Mouse (Mus musculus) CH12.LX (cell line): ENCODE data around the gene Taar6. TPM values are rescaled to one million over a fixed set of nuclear protein-coding genes. Genes with fewer than 3 reads are reported as not detected.
A peak's percentile ranks its signal among the peaks of the same experiment; 100 is the strongest.

ENCODE experiments used
- DNase-seq: peaks from one replicate; pipeline ENCODE4 v3.0.0-alpha.2; 2013; ENCODE audit errors: extremely low read depth
- H3K27ac ChIP-seq: 2 replicates; pipeline ENCODE4 v1.5.1; 2012; ENCODE audit warnings: low read depth, mild to moderate bottlenecking, control low read depth, moderate library complexity; ENCODE audit not compliant: insufficient read depth
- H3K27me3 ChIP-seq: replicated peaks from 2 replicates; pipeline ENCODE3; 2012; ENCODE audit warnings: inconsistent platforms
- H3K36me3 ChIP-seq, 2 experiments: replicated peaks in 1 of 2; 2 replicates each; pipeline versions ENCODE3 to v1.6.1; 2012; ENCODE audit warnings: inconsistent platforms in 1 of 2, low read length in 1 of 2, mild to moderate bottlenecking in 1 of 2, mixed read lengths in 1 of 2, moderate library complexity in 1 of 2; ENCODE audit not compliant: control insufficient read depth in 1 of 2, insufficient read depth in 1 of 2
- H3K4me1 ChIP-seq, 2 experiments: 2 replicates each; pipeline ENCODE4 v1.6.1; 2012; ENCODE audit warnings: inconsistent platforms in 1 of 2, moderate library complexity in 1 of 2; ENCODE audit not compliant: insufficient read depth in 2 of 2, control insufficient read depth in 1 of 2
- H3K4me2 ChIP-seq: 2 replicates; pipeline ENCODE4 v1.6.1; 2012; ENCODE audit warnings: low read depth, mild to moderate bottlenecking, control low read depth; ENCODE audit not compliant: poor library complexity, insufficient read depth, severe bottlenecking
- H3K4me3 ChIP-seq, 3 experiments: fragments of 150-350 bp in 1 of 3; sonication (generic) in 1 of 3; replicated peaks in 1 of 3; 2 replicates each; pipeline versions ENCODE3 to v1.5.1; 2011 to 2012; ENCODE audit warnings: low read depth in 2 of 3, low read length in 2 of 3, mild to moderate bottlenecking in 2 of 3, moderate library complexity in 2 of 3, control low read depth in 1 of 3, improper control_type of control experiment in 1 of 3, inconsistent platforms in 1 of 3, mixed read lengths in 1 of 3; ENCODE audit not compliant: poor library complexity in 1 of 3
- H3K79me2 ChIP-seq: replicated peaks from 2 replicates; pipeline ENCODE4 v1.6.1; 2012; ENCODE audit warnings: mild to moderate bottlenecking, moderate library complexity; ENCODE audit not compliant: control insufficient read depth, poor library complexity, insufficient read depth, severe bottlenecking; ENCODE audit errors: extremely low read depth
- H3K9ac ChIP-seq: 2 replicates; pipeline ENCODE4 v1.6.1; 2012; ENCODE audit warnings: low read depth, mild to moderate bottlenecking, control low read depth, moderate library complexity; ENCODE audit not compliant: insufficient read depth
- H3K9me3 ChIP-seq: replicated peaks from 2 replicates; pipeline ENCODE3; 2012; ENCODE audit warnings: low read length, inconsistent platforms, mixed read lengths
- CHD1 ChIP-seq: IDR thresholded peaks from 2 replicates; pipeline ENCODE4 v1.6.1; 2012; ENCODE audit warnings: low read depth, low read length, improper control_type of control experiment, inconsistent platforms
- CHD2 ChIP-seq: IDR thresholded peaks from 2 replicates; pipeline ENCODE4 v1.6.1; 2011; ENCODE audit warnings: low read length, improper control_type of control experiment
- ELF1 ChIP-seq: IDR thresholded peaks from 2 replicates; pipeline ENCODE4 v1.6.1; 2014; ENCODE audit warnings: low read depth, mild to moderate bottlenecking, inconsistent platforms, low read length, improper control_type of control experiment
- EP300 ChIP-seq: IDR thresholded peaks from 2 replicates; pipeline ENCODE4 v1.6.1; 2011; ENCODE audit warnings: low read length, improper control_type of control experiment
- GABPA ChIP-seq: IDR thresholded peaks from 2 replicates; pipeline ENCODE4 v1.6.1; 2012; ENCODE audit warnings: low read depth, low read length, improper control_type of control experiment, inconsistent platforms; ENCODE audit not compliant: insufficient replicate concordance
- HCFC1 ChIP-seq: IDR thresholded peaks from 2 replicates; pipeline ENCODE4 v1.6.1; 2012; ENCODE audit warnings: low read depth, mild to moderate bottlenecking, inconsistent platforms, low read length, improper control_type of control experiment
- IRF4 ChIP-seq: IDR thresholded peaks from 2 replicates; pipeline ENCODE4 v1.6.1; 2014; ENCODE audit warnings: low read depth, mild to moderate bottlenecking, inconsistent platforms, low read length, improper control_type of control experiment
- MYC ChIP-seq: IDR thresholded peaks from 2 replicates; pipeline ENCODE4 v1.6.1; 2011; ENCODE audit warnings: low read depth, mild to moderate bottlenecking, improper control_type of control experiment, low read length
- POLR2AphosphoS2 ChIP-seq: IDR thresholded peaks from 2 replicates; pipeline ENCODE4 v1.6.1; 2011; ENCODE audit warnings: low read depth, low read length, improper control_type of control experiment
- RAD21 ChIP-seq: IDR thresholded peaks from 2 replicates; pipeline ENCODE4 v1.6.1; 2011; ENCODE audit warnings: low read depth, mild to moderate bottlenecking, low read length, improper control_type of control experiment, moderate library complexity
- RCOR1 ChIP-seq: conservative IDR thresholded peaks from 2 replicates; pipeline ENCODE4 v1.6.1; 2012; ENCODE audit warnings: low read depth, mild to moderate bottlenecking, inconsistent platforms, low read length, improper control_type of control experiment
- SMC3 ChIP-seq: IDR thresholded peaks from 2 replicates; pipeline ENCODE4 v1.6.1; 2011; ENCODE audit warnings: low read depth, low read length, improper control_type of control experiment
- TCF12 ChIP-seq: IDR thresholded peaks from 2 replicates; pipeline ENCODE4 v1.6.1; 2014; ENCODE audit warnings: low read depth, mild to moderate bottlenecking, inconsistent platforms, low read length, improper control_type of control experiment
- UBTF ChIP-seq: IDR thresholded peaks from 2 replicates; pipeline ENCODE4 v1.6.1; 2012; ENCODE audit warnings: low read depth, mild to moderate bottlenecking, inconsistent platforms, low read length, improper control_type of control experiment, moderate library complexity
- USF1 ChIP-seq: IDR thresholded peaks from 2 replicates; pipeline ENCODE4 v1.6.1; 2014; ENCODE audit warnings: low read depth, mild to moderate bottlenecking, inconsistent platforms, low read length, improper control_type of control experiment
- ZKSCAN1 ChIP-seq: IDR thresholded peaks from 2 replicates; pipeline ENCODE4 v1.6.1; 2012; ENCODE audit warnings: low read depth, inconsistent platforms, low read length, improper control_type of control experiment, borderline replicate concordance
- dilution Hi-C: fragments of 300-500 bp; cut with MboI; formaldehyde crosslinking; loops from 2 replicates; pipeline ENCODE4 v1.14.3; 2020; ENCODE audit warnings: low sequenced_read_pairs; ENCODE audit not compliant: extremely low pct_unique_long_range_greater_than_20kb, extremely low pct_ligation_motif_present
- in situ Hi-C: fragments of 300-500 bp; cut with MboI; formaldehyde crosslinking; loops from 3 replicates; pipeline ENCODE4 v1.14.3; 2019; ENCODE audit warnings: low sequenced_read_pairs, low pct_ligation_motif_present, low pct_unique_long_range_greater_than_20kb, mixed read lengths
- polyA plus RNA-seq: library from polyadenylated mRNA; unstranded; fragments of >175 nt; gene quantifications from 2 replicates; pipeline ENCODE4 v1.2.1, GENCODE M21; 2012; ENCODE audit warnings: low read depth; ENCODE audit not compliant: insufficient read length
- total RNA-seq, 2 experiments: library from RNA; depleted of rRNA; stranded (reverse); fragments of 300-350 nt in 1 of 2; fragments of >200 nt in 1 of 2; gene quantifications; 2 replicates each; pipeline ENCODE4 v1.2.3; 2012 to 2014

Taar6 gene
- total and polyA plus RNA-seq, 3 experiments: not detected

DNA sequence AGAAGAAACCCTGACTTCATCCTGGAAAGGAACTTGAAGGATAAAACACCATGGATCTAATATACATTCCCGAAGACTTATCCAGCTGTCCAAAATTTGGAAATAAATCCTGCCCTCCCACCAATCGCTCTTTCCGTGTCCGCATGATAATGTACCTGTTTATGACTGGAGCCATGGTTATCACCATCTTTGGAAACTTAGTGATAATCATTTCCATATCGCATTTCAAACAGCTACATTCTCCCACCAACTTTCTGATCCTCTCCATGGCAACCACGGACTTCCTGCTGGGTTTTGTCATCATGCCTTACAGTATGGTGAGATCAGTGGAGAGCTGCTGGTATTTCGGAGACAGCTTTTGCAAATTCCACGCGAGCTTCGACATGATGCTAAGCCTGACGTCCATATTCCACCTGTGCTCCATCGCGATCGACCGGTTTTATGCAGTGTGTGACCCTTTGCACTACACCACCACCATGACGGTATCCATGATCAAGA is 35.9 kb downstream of the Taar6 start, which contains the start of gene Taar3:
Taar3 (plus strand) TSS at position 51 of the 498 bp plus-strand sequence.
- H3K79me2 ChIP-seq: no peaks in the 10 kb centered on the region
- no peak within 1 kb of the TSS for H3K9ac ChIP-seq
- TF ChIP-seq GABPA (no peak), CHD2 (no peak), HCFC1 (no peak), UBTF (no peak), SMC3 (no peak), ZKSCAN1 (no peak), ELF1 (no peak), USF1 (no peak), RAD21 (no peak), RCOR1 (no peak), EP300 (no peak), POLR2AphosphoS2 (no peak), IRF4 (no peak)
- H3K36me3 ChIP-seq: no peaks in the 10 kb centered on the region
- peaks cover 0 to 8% of the 10 kb centered on the region in 2 experiments; a peak in 1 of 4 replicates for H3K4me1 ChIP-seq
- no peak within 1 kb of the TSS for H3K27ac ChIP-seq
- in situ Hi-C loops (loop anchor here (25.0 kb wide), 1 partner anchor 363 kb away; no protein-coding TSS in a partner anchor), dilution Hi-C loops (no loop called here)
- no peaks in the 10 kb centered on the region for H3K9me3 ChIP-seq
- H3K27me3 ChIP-seq: no peaks in the 10 kb centered on the region
- no peak within 1 kb of the TSS; the same call in 1 of the 2 replicates for H3K4me2 ChIP-seq
- H3K4me3 ChIP-seq: no peak within 1 kb of the TSS
- no peak for DNase-seq

DNA sequence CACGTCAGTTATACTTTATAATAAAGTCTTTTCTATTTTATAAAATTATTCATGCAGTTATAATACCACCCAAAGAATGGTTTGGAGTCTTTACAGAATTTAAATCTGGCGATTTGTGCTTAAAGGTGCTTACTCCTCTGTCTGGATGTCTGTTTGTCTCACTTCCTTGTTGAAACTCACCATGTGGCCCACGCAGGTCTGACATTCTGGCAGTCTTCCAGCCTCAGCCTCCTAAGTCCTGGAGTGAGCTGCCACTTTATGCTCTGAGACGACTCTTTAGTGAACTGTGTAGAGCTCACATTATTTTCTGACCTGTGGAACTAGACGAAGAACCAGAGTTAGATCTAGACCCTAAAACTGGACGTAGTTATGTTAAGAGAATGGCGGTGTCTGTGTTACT is 37.4 kb downstream of the Taar6 start:
- dilution Hi-C loops (no loop called here), in situ Hi-C loops (no loop called here)
- Histone ChIP-seq H3K9ac (no peak overlapping the region), H3K9me3 (no peaks in the 10 kb centered on the region), H3K4me1 (peaks cover 0 to 8% of the 10 kb centered on the region in 2 experiments; a peak in 1 of 4 replicates), H3K27ac (no peak overlapping the region), H3K4me3 (no peak overlapping the region), H3K79me2 (no peaks in the 10 kb centered on the region), H3K27me3 (no peaks in the 10 kb centered on the region), H3K36me3 (no peaks in the 10 kb centered on the region), H3K4me2 (0 out of 2 replicates have a peak overlapping the region, but pooled peaks have one; percentile 26)
- DNase-seq: no peak
- TF ChIP-seq MYC: peak; percentile 52; the same call in 1 of the 2 replicates
- TF ChIP-seq CHD1: no peak
- TF ChIP-seq USF1: no peak
- no peak for TF ChIP-seq IRF4
- TF ChIP-seq TCF12: no peak
